8 mouse cellular contexts compared by ENCODE assay signal in genomic region chr8:126832163-126832978, GRCm38 (mm10).
A peak's percentile ranks its signal among the peaks of the same experiment; 100 is the strongest.
DNase-seq lines count a peak whose midpoint lies in the region; ATAC-seq and TF ChIP-seq lines count a peak whose summit lies in the region.

No protein-coding gene starts in this region.

- no peak overlapping the region for H3K4me2 ChIP-seq in intestine, embryonic 16.5 days (ENCODE audit: low read depth, low read length)
- H3K4me2 ChIP-seq in lung, embryonic 15.5 days, result no peak overlapping the region
- no peak overlapping the region for H3K4me2 ChIP-seq in stomach, embryonic 14.5 days (replicated peaks; ENCODE audit: low read depth, low read length)

- no peak overlapping the region for H3K9ac ChIP-seq in intestine, embryonic 16.5 days (ENCODE audit: low read depth, low read length)
- H3K9ac ChIP-seq in lung, embryonic 15.5 days, result no peak overlapping the region
- no peak overlapping the region for H3K9ac ChIP-seq in stomach, embryonic 14.5 days (replicated peaks; ENCODE audit: low read depth, low read length)

- H3K36me3 ChIP-seq in intestine, embryonic 16.5 days (ENCODE audit: control insufficient read depth, insufficient read depth, low read length), result no peaks in the 10 kb centered on the region
- H3K36me3 ChIP-seq in lung, embryonic 15.5 days, result no peaks in the 10 kb centered on the region
- H3K36me3 ChIP-seq in stomach, embryonic 14.5 days (ENCODE audit: control insufficient read depth, insufficient read depth, low read length), result no peaks in the 10 kb centered on the region

- no peaks in the 10 kb centered on the region for H3K27me3 ChIP-seq in intestine, embryonic 16.5 days (replicated peaks; ENCODE audit: control insufficient read depth, insufficient read depth, low read length)
- no peaks in the 10 kb centered on the region for H3K27me3 ChIP-seq in lung, embryonic 15.5 days
- no peaks in the 10 kb centered on the region for H3K27me3 ChIP-seq in stomach, embryonic 14.5 days (ENCODE audit: control insufficient read depth, insufficient read depth, low read length)

- H3K9me3 ChIP-seq in intestine, embryonic 16.5 days (ENCODE audit: control insufficient read depth, low read length), result no peaks in the 10 kb centered on the region
- no peaks in the 10 kb centered on the region for H3K9me3 ChIP-seq in lung, embryonic 15.5 days
- H3K9me3 ChIP-seq in stomach, embryonic 14.5 days (ENCODE audit: control insufficient read depth, low read depth, low read length), result no peaks in the 10 kb centered on the region

- 65% methylated on average over 12 of the region's 12 CpGs for WGBS in intestine, embryonic 16.5 days
- 62% methylated on average over 12 of the region's 12 CpGs for WGBS in lung, embryonic 15.5 days
- WGBS in stomach, embryonic 14.5 days, result 66% methylated on average over 12 of the region's 12 CpGs

- no peak for ATAC-seq in intestine, embryonic 16.5 days
- ATAC-seq in lung, embryonic 15.5 days (ENCODE audit: borderline replicate concordance, extremely low read depth, low FRiP score, low TSS enrichment), result no peak
- ATAC-seq in stomach, embryonic 14.5 days (ENCODE audit: insufficient number of reproducible peaks, insufficient read depth, low FRiP score, low read depth), result no peak

- H3K27ac ChIP-seq in embryonic fibroblast, embryonic 13.5 days (ENCODE audit: insufficient read depth, low read length), result peak overlapping the region; percentile 82
- peak overlapping the region; percentile 90 for H3K27ac ChIP-seq in intestine, embryonic 16.5 days (ENCODE audit: low read length)
- H3K27ac ChIP-seq in lung, embryonic 15.5 days, result peak overlapping the region; percentile 94
- peak overlapping the region; percentile 84; the same call in 1 of the 2 replicates for H3K27ac ChIP-seq in stomach, embryonic 14.5 days (ENCODE audit: low read length)

- peaks cover 19% of the 10 kb centered on the region for H3K4me1 ChIP-seq in embryonic fibroblast, embryonic 13.5 days (ENCODE audit: control insufficient read depth, insufficient read depth, low read length)
- H3K4me1 ChIP-seq in intestine, embryonic 16.5 days (ENCODE audit: control insufficient read depth, insufficient read depth, low read length), result peaks cover 57% of the 10 kb centered on the region
- peaks cover 85% of the 10 kb centered on the region for H3K4me1 ChIP-seq in lung, embryonic 15.5 days
- peaks cover 52% of the 10 kb centered on the region for H3K4me1 ChIP-seq in stomach, embryonic 14.5 days (ENCODE audit: control insufficient read depth, insufficient read depth, low read length)

- TF ChIP-seq CTCF in embryonic fibroblast, embryonic 13.5 days (IDR thresholded peaks at IDR 0.05; ENCODE audit: borderline replicate concordance, insufficient read depth, low read length), result no peak

- peak; percentile 77 to 83 for DNase-seq in lung, adult 18-20 months
- DNase-seq in lung, postnatal 14 days, result no peak
- no peak for DNase-seq in embryo, embryonic 10 days (ENCODE audit: low spot score)
- DNase-seq in left cerebral cortex, adult 9 months (ENCODE audit: low spot score in 2 of 2), result no peak

- no peak overlapping the region for H3K4me3 ChIP-seq in embryonic fibroblast, embryonic 13.5 days (ENCODE audit: insufficient read depth, low read length)
- H3K4me3 ChIP-seq in intestine, embryonic 16.5 days (ENCODE audit: low read length), result no peak overlapping the region
- H3K4me3 ChIP-seq in lung, embryonic 15.5 days, result no peak overlapping the region
- no peak overlapping the region for H3K4me3 ChIP-seq in stomach, embryonic 14.5 days (ENCODE audit: low read depth, low read length)

- no peak for TF ChIP-seq POLR2A in embryonic fibroblast, embryonic 13.5 days (IDR thresholded peaks at IDR 0.05; ENCODE audit: low read depth, low read length)

Comparison
In these comparisons a context has a peak if more than half of its experiments do, and no peak if none do; other contexts are left out.
1. DNase-seq: peak in lung, adult 18-20 months (2 of 2); none in lung, postnatal 14 days (single experiment), embryo, embryonic 10 days (single experiment) and left cerebral cortex, adult 9 months (0 of 2).
2. Peak in every context shown above with its lines, with median percentiles within 50 percentile points of each other: H3K27ac ChIP-seq.